Mouse (Mus musculus) c-Kit-negative CD71-positive TER-119-positive erythroid progenitor cells, embryonic 14.5 days (primary cell): ENCODE measurements around the gene Mmp25.

Experiments used
- DNase-seq: peaks from one replicate; pipeline ENCODE4 v3.0.0-alpha.2; 2013; ENCODE audit warnings: low read depth, low spot score

Mmp25 gene

GRCm38 (mm10) chr17:23644613-23645495 is at the start of gene Mmp25:
TSS of gene Mmp25 (minus strand) at chr17:23645277.
- DNase-seq = no peak

- no peak for DNase-seq
These were observed 49.4 kb upstream of the Mmp25 start for GRCm38 (mm10) chr17:23694491-23694890.

- no peak for DNase-seq
These were observed 39.0 kb upstream of the Mmp25 start, which contains the start of gene Cldn9 for GRCm38 (mm10) chr17:23683856-23684672. TSS of gene Cldn9 (minus strand) at chr17:23684026.

GRCm38 (mm10) chr17:23683226-23683625 is 38.1 kb upstream of the Mmp25 start:
- no peak for DNase-seq

GRCm38 (mm10) chr17:23682530-23682929 is 37.5 kb upstream of the Mmp25 start:
- no peak for DNase-seq

- DNase-seq = no peak
These were observed 37.0 kb upstream of the Mmp25 start for GRCm38 (mm10) chr17:23682092-23682491.

GRCm38 (mm10) chr17:23681086-23681485 is 36.0 kb upstream of the Mmp25 start:
- no peak for DNase-seq

- no peak for DNase-seq
These were observed 35.3 kb upstream of the Mmp25 start for GRCm38 (mm10) chr17:23680336-23680735.

- no peak for DNase-seq
These were observed 34.2 kb upstream of the Mmp25 start, which contains the start of gene Cldn6 for GRCm38 (mm10) chr17:23679127-23679835. TSS of gene Cldn6 (plus strand) at chr17:23679249.

- DNase-seq = peak; percentile 28
These were observed 32.2 kb upstream of the Mmp25 start, which contains the start of gene Tnfrsf12a for GRCm38 (mm10) chr17:23677236-23677679. TSS of gene Tnfrsf12a (minus strand) at chr17:23677468.

- DNase-seq = no peak
These were observed 31.5 kb upstream of the Mmp25 start for GRCm38 (mm10) chr17:23676473-23677031.

GRCm38 (mm10) chr17:23675564-23676281 is 30.6 kb upstream of the Mmp25 start:
- DNase-seq = no peak

GRCm38 (mm10) chr17:23675127-23675526 is 30.1 kb upstream of the Mmp25 start:
- DNase-seq = no peak

GRCm38 (mm10) chr17:23674271-23674952 is 29.3 kb upstream of the Mmp25 start:
- DNase-seq = no peak

- DNase-seq = peak; percentile 75
These were observed 28.5 kb upstream of the Mmp25 start, which contains the start of the genes Hcfc1r1 and Thoc6 for GRCm38 (mm10) chr17:23673424-23674073. TSS of gene Hcfc1r1 (plus strand) at chr17:23673596. TSS of gene Thoc6 (minus strand) at chr17:23673882.

- no peak for DNase-seq
These were observed 27.7 kb upstream of the Mmp25 start for GRCm38 (mm10) chr17:23672761-23673160.

- DNase-seq = no peak
These were observed 26.4 kb upstream of the Mmp25 start for GRCm38 (mm10) chr17:23671519-23671918.

- DNase-seq = no peak
These were observed 25.5 kb upstream of the Mmp25 start for GRCm38 (mm10) chr17:23670516-23671074.

GRCm38 (mm10) chr17:23665511-23665910 is 20.4 kb upstream of the Mmp25 start:
- no peak for DNase-seq
